Comparison of ENCODE assay signal across 19 mouse cellular contexts in the genomic region with DNA sequence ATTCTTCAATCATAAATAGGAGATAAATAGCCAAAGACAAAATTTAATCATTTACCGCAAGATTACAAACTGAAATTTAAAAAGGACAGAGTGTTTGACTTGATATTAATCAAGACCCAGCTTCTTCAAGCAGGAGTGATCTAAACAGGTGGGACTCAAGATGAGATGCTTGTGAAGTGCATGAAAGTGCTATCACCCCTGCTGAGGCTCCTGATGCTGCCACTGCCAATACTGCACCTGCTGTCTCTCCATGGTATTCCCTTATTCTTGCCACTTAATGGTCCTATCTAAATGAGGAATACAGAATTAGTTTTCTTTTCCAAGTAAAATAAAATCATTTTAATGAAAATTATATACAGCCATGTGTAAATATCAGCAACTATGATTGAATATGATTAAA. TPM values are rescaled to one million over a fixed set of nuclear protein-coding genes. Genes with fewer than 3 reads are reported as not detected.
DNase-seq lines count a peak whose midpoint lies in the region; ATAC-seq and TF ChIP-seq lines count a peak whose summit lies in the region.
"Had no signal": no experiment of that assay in that cellular context is flagged by ENCODE, and none has a peak within 500 bp of the region (broad histone marks: within the 10 kb centered on the region; RNA-seq: fewer than 3 reads in every experiment).

No protein-coding gene starts in this region.

- H3K9ac ChIP-seq in hindbrain, postnatal 0 days (replicated peaks; ENCODE audit: low read length): no peak overlapping the region
- H3K9ac ChIP-seq in hindbrain, embryonic 16.5 days (ENCODE audit: low read depth, low read length): no peak overlapping the region
- H3K9ac ChIP-seq in intestine, postnatal 0 days (ENCODE audit: low read depth, low read length): no peak overlapping the region
- H3K9ac ChIP-seq: forebrain, embryonic 13.5 days; hindbrain, embryonic 13.5 days had no signal

- no peaks in the 10 kb centered on the region for H3K27me3 ChIP-seq in hindbrain, postnatal 0 days (ENCODE audit: insufficient read depth, low read length)
- no peaks in the 10 kb centered on the region for H3K27me3 ChIP-seq in hindbrain, embryonic 16.5 days (replicated peaks; ENCODE audit: control insufficient read depth, insufficient read depth, low read length)
- H3K27me3 ChIP-seq in intestine, postnatal 0 days (replicated peaks; ENCODE audit: control insufficient read depth, insufficient read depth, low read length): no peaks in the 10 kb centered on the region
- H3K27me3 ChIP-seq: forebrain, embryonic 13.5 days; hindbrain, embryonic 13.5 days had no signal

- ATAC-seq in hindbrain, postnatal 0 days: peak; percentile 68; the same call in 1 of the 2 replicates
- no peak for ATAC-seq in hindbrain, embryonic 16.5 days
- no peak for ATAC-seq in intestine, postnatal 0 days
- ATAC-seq: forebrain, embryonic 13.5 days; intestine, embryonic 16.5 days had no signal

- H3K27ac ChIP-seq in hindbrain, postnatal 0 days: no peak overlapping the region
- no peak overlapping the region for H3K27ac ChIP-seq in hindbrain, embryonic 16.5 days (ENCODE audit: low read depth, low read length)
- no peak overlapping the region for H3K27ac ChIP-seq in intestine, postnatal 0 days (ENCODE audit: low read depth, low read length)
- H3K27ac ChIP-seq: embryonic facial prominence, embryonic 10.5 days; forebrain, embryonic 13.5 days; heart, embryonic 10.5 days; hindbrain, embryonic 13.5 days had no signal

- TF ChIP-seq CTCF in hindbrain, postnatal 0 days (IDR thresholded peaks at IDR 0.05; ENCODE audit: low read depth): no peak
- TF ChIP-seq CTCF in brain, embryonic 14.5 days (IDR thresholded peaks at IDR 0.05; ENCODE audit: borderline replicate concordance, extremely low read depth, insufficient read depth, insufficient read length): no peak
- no peak for TF ChIP-seq CTCF in intestine, postnatal 0 days (IDR thresholded peaks at IDR 0.05; ENCODE audit: low read depth)

- WGBS in hindbrain, postnatal 0 days: 91% methylated on average over 1 of the region's 1 CpGs
- 96% methylated on average over 1 of the region's 1 CpGs for WGBS in hindbrain, embryonic 16.5 days
- 95% methylated on average over 1 of the region's 1 CpGs for whole genome bisulfite sequencing in intestine, postnatal 0 days

- peak; percentile 66 to 76 for DNase-seq in cerebellum, postnatal 14 days
- no peak for DNase-seq in cerebellum, adult 8-10 months
- DNase-seq in hindbrain, postnatal 0 days (ENCODE audit: low spot score): peak; percentile 44
- DNase-seq in brain, embryonic 14.5 days (ENCODE audit: low read depth): peak; percentile 34
- DNase-seq: adrenal gland, adult 2 months; adrenal gland, postnatal 25 days; gastrocnemius, postnatal 36 days; heart, adult 18-20 months; heart, postnatal 10 days; kidney, adult 8-10 months had no signal

- no peak overlapping the region for H3K4me2 ChIP-seq in hindbrain, postnatal 0 days (ENCODE audit: low read depth, low read length)
- no peak overlapping the region for H3K4me2 ChIP-seq in hindbrain, embryonic 16.5 days (ENCODE audit: low read length)
- H3K4me2 ChIP-seq in intestine, postnatal 0 days (replicated peaks; ENCODE audit: low read depth): no peak overlapping the region
- H3K4me2 ChIP-seq: forebrain, embryonic 13.5 days; hindbrain, embryonic 13.5 days had no signal

- no peak overlapping the region for H3K4me3 ChIP-seq in hindbrain, postnatal 0 days (ENCODE audit: low read length)
- no peak overlapping the region for H3K4me3 ChIP-seq in hindbrain, embryonic 16.5 days (ENCODE audit: low read length)
- no peak overlapping the region for H3K4me3 ChIP-seq in intestine, postnatal 0 days (ENCODE audit: low read depth, low read length)
- H3K4me3 ChIP-seq: embryonic facial prominence, embryonic 10.5 days; forebrain, embryonic 13.5 days; heart, embryonic 10.5 days; hindbrain, embryonic 13.5 days had no signal

- H3K36me3 ChIP-seq in hindbrain, postnatal 0 days (ENCODE audit: insufficient read depth, low read length): no peaks in the 10 kb centered on the region
- no peaks in the 10 kb centered on the region for H3K36me3 ChIP-seq in hindbrain, embryonic 16.5 days (ENCODE audit: control insufficient read depth, insufficient read depth, low read length)
- H3K36me3 ChIP-seq in intestine, postnatal 0 days (ENCODE audit: control insufficient read depth, insufficient read depth): no peaks in the 10 kb centered on the region
- H3K36me3 ChIP-seq: embryonic facial prominence, embryonic 10.5 days; heart, embryonic 10.5 days; hindbrain, embryonic 13.5 days had no signal

- TF ChIP-seq POLR2A in brain, embryonic 14.5 days (IDR thresholded peaks at IDR 0.05; ENCODE audit: borderline replicate concordance, extremely low read depth, insufficient read depth, insufficient read length, poor library complexity, severe bottlenecking): no peak

- H3K4me1 ChIP-seq in hindbrain, postnatal 0 days (ENCODE audit: insufficient read depth, low read length): no peaks in the 10 kb centered on the region
- H3K4me1 ChIP-seq in hindbrain, embryonic 16.5 days (ENCODE audit: control insufficient read depth, insufficient read depth, low read depth, low read length): no peaks in the 10 kb centered on the region
- no peaks in the 10 kb centered on the region for H3K4me1 ChIP-seq in intestine, postnatal 0 days (replicated peaks; ENCODE audit: control insufficient read depth, insufficient read depth, low read length)
- H3K4me1 ChIP-seq: embryonic facial prominence, embryonic 10.5 days; forebrain, embryonic 13.5 days; heart, embryonic 10.5 days; hindbrain, embryonic 13.5 days had no signal

- H3K9me3 ChIP-seq in hindbrain, postnatal 0 days (ENCODE audit: low read length): no peaks in the 10 kb centered on the region
- H3K9me3 ChIP-seq in hindbrain, embryonic 16.5 days (ENCODE audit: control insufficient read depth, low read length): no peaks in the 10 kb centered on the region
- no peaks in the 10 kb centered on the region for H3K9me3 ChIP-seq in intestine, postnatal 0 days (ENCODE audit: control insufficient read depth)
- H3K9me3 ChIP-seq: embryonic facial prominence, embryonic 10.5 days; forebrain, embryonic 13.5 days; heart, embryonic 10.5 days; hindbrain, embryonic 13.5 days had no signal

RNA-seq across cellular contexts. Expression of a gene that starts 30.4 kb away (rescaled TPM):
- 11.0 and 13.8 TPM in 2 replicates for total RNA-seq in hindbrain, postnatal 0 days (2014; rRNA removed)
- 2.5 and 4.3 TPM in 2 replicates for polyA plus RNA-seq in hindbrain, postnatal 0 days (2015; fragmentation: Nextera tagmentation; extraction: Ambion mirVana)
- 1.5 and 1.8 TPM in 2 replicates for polyA plus RNA-seq in hindbrain, embryonic 16.5 days (2015; fragmentation: Nextera tagmentation; extraction: Ambion mirVana)
- polyA plus RNA-seq in brain, embryonic 14.5 days (2012; rRNA removed): 16.0 and 80.6 TPM in 2 replicates
- polyA plus RNA-seq in intestine, postnatal 0 days (2015; fragmentation: Nextera tagmentation; extraction: Ambion mirVana): 0.33 and 2.4 TPM in 2 replicates
- total RNA-seq: gastrocnemius, postnatal 36 days; heart, postnatal 10 days had no signal
- polyA plus RNA-seq: adrenal gland, adult 2 months had no signal

RNA-seq across cellular contexts. Expression of a gene that starts 35.5 kb away (rescaled TPM):
- total RNA-seq in hindbrain, postnatal 0 days (2014; rRNA removed): 0.47 and 2.3 TPM in 2 replicates
- polyA plus RNA-seq in hindbrain, postnatal 0 days (2015; fragmentation: Nextera tagmentation; extraction: Ambion mirVana): 0.61 TPM in 1 of 2 replicates, not detected in the other
- polyA plus RNA-seq in hindbrain, embryonic 16.5 days (2015; fragmentation: Nextera tagmentation; extraction: Ambion mirVana): 0.65 TPM in 1 of 2 replicates, not detected in the other
- polyA plus RNA-seq in brain, embryonic 14.5 days (2012; rRNA removed): 4.9 and 29.3 TPM in 2 replicates
- not detected in 2 replicates for polyA plus RNA-seq in intestine, postnatal 0 days (2015; fragmentation: Nextera tagmentation; extraction: Ambion mirVana)
- total RNA-seq: adrenal gland, adult 2 months; gastrocnemius, adult 8-10 months; gastrocnemius, postnatal 36 days; heart, postnatal 10 days had no signal
- polyA plus RNA-seq: adrenal gland, adult 2 months; embryonic facial prominence, embryonic 10.5 days; embryonic facial prominence, embryonic 14.5 days; heart, embryonic 10.5 days; intestine, embryonic 16.5 days had no signal
